Mouse (Mus musculus): ENCODE measurements around the gene Armc7.

DNA sequence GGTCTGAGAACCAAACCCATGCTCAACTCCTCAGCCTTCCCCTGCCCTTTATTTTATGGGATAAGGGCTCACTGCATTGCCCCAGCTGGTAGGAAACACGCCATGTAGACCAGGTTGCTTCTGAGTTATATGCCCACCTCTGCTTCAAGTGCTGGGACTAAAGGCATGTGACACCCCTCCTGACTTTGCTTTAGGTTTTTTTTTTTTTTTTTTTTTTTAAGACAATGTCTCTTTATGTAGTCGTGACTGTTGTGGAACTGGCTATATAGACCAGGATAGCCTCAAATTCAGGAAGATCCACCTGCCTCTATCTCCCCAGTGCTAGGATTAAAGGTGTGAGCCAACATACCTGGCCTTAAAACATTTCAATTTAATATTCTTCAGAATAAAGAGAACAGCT is 47.2 kb downstream of the Armc7 start:
- TF ChIP-seq TCF12 (IDR thresholded peaks at IDR 0.05; ENCODE audit: insufficient read depth, poor library complexity, severe bottlenecking) (no peak), USF1 (IDR thresholded peaks at IDR 0.05; ENCODE audit: low read depth) (no peak), POLR2A (IDR thresholded peaks at IDR 0.05; ENCODE audit: insufficient read length, low read depth) (no peak), MAX (IDR thresholded peaks at IDR 0.05; ENCODE audit: low read depth) (no peak), MYOG (IDR thresholded peaks at IDR 0.05; ENCODE audit: control insufficient read depth in 1 of 3, insufficient read depth in 1 of 3, insufficient read length in 2 of 3, low read depth in 2 of 3) (no peak)

Measured in myocyte (in vitro differentiated cells).